Mouse (Mus musculus) layer of hippocampus, adult 2 months (tissue): ENCODE data around the gene Asic5. TPM values are rescaled to one million over a fixed set of nuclear protein-coding genes. Genes with fewer than 3 reads are reported as not detected.

Experiments
- DNase-seq, 2 experiments: peaks; one replicate each; pipeline ENCODE4 v3.0.0; 2022; ENCODE audit warnings: low spot score in 2 of 2
- H3K27ac ChIP-seq: fragments of 200-600 bp; 2 replicates; pipeline ENCODE4 v1.8.1; 2022
- H3K4me3 ChIP-seq: fragments of 200-600 bp; 2 replicates; pipeline ENCODE4 v1.8.1; 2022; ENCODE audit warnings: mild to moderate bottlenecking
- CTCF ChIP-seq: fragments of 200-600 bp; conservative IDR thresholded peaks from 2 replicates; pipeline ENCODE4 v1.8.1; 2022; ENCODE audit warnings: antibody characterized with exemption, mild to moderate bottlenecking, moderate library complexity
- long read RNA-seq, 2 experiments: library from polyadenylated mRNA; stranded (forward); transcript quantifications; one replicate each; pipeline ENCODE4 v2.0.0; 2021; ENCODE audit warnings: borderline mapping rate in 2 of 2
- total RNA-seq, 2 experiments: library from RNA; stranded (reverse); gene quantifications; 2 replicates each; pipeline ENCODE4 v1.2.3; 2021

Gene Asic5
- not detected for total RNA-seq
- long read RNA-seq, experiment 1: 0 reads
- long read RNA-seq, experiment 2: 0 reads

- Histone ChIP-seq H3K4me3 (no peak within 1 kb of the TSS), H3K27ac (peak within 1 kb of the TSS; percentile 78)
- no peak for TF ChIP-seq CTCF
- DNase-seq: no peak
Measured at GRCm38 (mm10) chr3:81981990-81982389, at the start of gene Asic5. TSS of gene Asic5 (plus strand) at chr3:81982290.

GRCm38 (mm10) chr3:81933348-81933747 is 48.7 kb upstream of the Asic5 start:
- Histone ChIP-seq H3K4me3 (peak overlapping the region; percentile 92; the same call in 1 of the 2 replicates), H3K27ac (peak overlapping the region; percentile 99)
- TF ChIP-seq CTCF: no peak
- DNase-seq: no peak

GRCm38 (mm10) chr3:81938924-81939323 is 43.2 kb upstream of the Asic5 start:
- TF ChIP-seq CTCF: no peak
- Histone ChIP-seq H3K27ac (peak overlapping the region; percentile 19; the same call in 1 of the 2 replicates), H3K4me3 (no peak overlapping the region)
- no peak for DNase-seq

GRCm38 (mm10) chr3:81942341-81942740 is 39.7 kb upstream of the Asic5 start:
- no peak for TF ChIP-seq CTCF

GRCm38 (mm10) chr3:81943097-81943496 is 39.0 kb upstream of the Asic5 start:
- H3K27ac ChIP-seq: peak overlapping the region; percentile 48
- H3K4me3 ChIP-seq: no peak overlapping the region
- peak in 1 of 2 experiments; percentile 29 for DNase-seq
- no peak for TF ChIP-seq CTCF

More at GRCm38 (mm10) chr3:81942341-81942740, 39.7 kb upstream of the Asic5 start:
- Histone ChIP-seq H3K4me3 (no peak overlapping the region), H3K27ac (peak overlapping the region; percentile 48)
- DNase-seq: no peak

- no peak overlapping the region for H3K4me3 ChIP-seq
- no peak for DNase-seq
- no peak overlapping the region for H3K27ac ChIP-seq
- TF ChIP-seq CTCF: no peak
Measured at GRCm38 (mm10) chr3:81944851-81945393, 37.2 kb upstream of the Asic5 start.

GRCm38 (mm10) chr3:81949048-81949447 is 33.0 kb upstream of the Asic5 start:
- DNase-seq: no peak
- Histone ChIP-seq H3K27ac (no peak overlapping the region), H3K4me3 (no peak overlapping the region)
- no peak for TF ChIP-seq CTCF

GRCm38 (mm10) chr3:81951785-81952184 is 30.3 kb upstream of the Asic5 start:
- DNase-seq: no peak
- no peak overlapping the region for H3K4me3 ChIP-seq
- H3K27ac ChIP-seq: no peak overlapping the region
- no peak for TF ChIP-seq CTCF

GRCm38 (mm10) chr3:81957484-81957883 is 24.6 kb upstream of the Asic5 start:
- Histone ChIP-seq H3K27ac (no peak overlapping the region), H3K4me3 (no peak overlapping the region)
- no peak for DNase-seq
- no peak for TF ChIP-seq CTCF

- H3K27ac ChIP-seq: no peak overlapping the region
Measured at GRCm38 (mm10) chr3:81961336-81961735, 20.8 kb upstream of the Asic5 start.

GRCm38 (mm10) chr3:81963768-81964167 is 18.3 kb upstream of the Asic5 start:
- Histone ChIP-seq H3K27ac (peak overlapping the region; percentile 76), H3K4me3 (no peak overlapping the region)
- 0 out of 2 replicates have a peak, but pooled peaks have one; percentile 14 for TF ChIP-seq CTCF
- DNase-seq: no peak

More at GRCm38 (mm10) chr3:81961336-81961735, 20.8 kb upstream of the Asic5 start:
- H3K4me3 ChIP-seq: no peak overlapping the region
- TF ChIP-seq CTCF: no peak
- no peak for DNase-seq

GRCm38 (mm10) chr3:81964596-81964995 is 17.5 kb upstream of the Asic5 start:
- no peak for TF ChIP-seq CTCF
- DNase-seq: peak in 1 of 2 experiments; percentile 35
- Histone ChIP-seq H3K4me3 (no peak overlapping the region), H3K27ac (peak overlapping the region; percentile 76)

GRCm38 (mm10) chr3:81975607-81976006 is 6.5 kb upstream of the Asic5 start:
- Histone ChIP-seq H3K4me3 (peak overlapping the region; percentile 17; the same call in 1 of the 2 replicates), H3K27ac (peak overlapping the region; percentile 68; the same call in 1 of the 2 replicates)
- peak; percentile 42 to 55 for DNase-seq
- no peak for TF ChIP-seq CTCF

- peak within 1 kb of the TSS; percentile 68; the same call in 1 of the 2 replicates for H3K27ac ChIP-seq
- no peak for TF ChIP-seq CTCF
- DNase-seq: no peak
Measured at GRCm38 (mm10) chr3:81976102-81976501, 6.0 kb upstream of the Asic5 start, which contains the start of gene Tdo2. TSS of gene Tdo2 (minus strand) at chr3:81976202.

More at GRCm38 (mm10) chr3:81976102-81976501, 6.0 kb upstream of the Asic5 start, which contains the start of gene Tdo2:
- peak within 1 kb of the TSS; percentile 17; the same call in 1 of the 2 replicates for H3K4me3 ChIP-seq
